Mouse (Mus musculus): ENCODE measurements around the gene Intu. TPM values are rescaled to one million over a fixed set of nuclear protein-coding genes. Genes with fewer than 3 reads are reported as not detected.

Gene Intu
- polyA plus RNA-seq, 1 experiment from 2014 or later, result 0.60 TPM

- H3K36me3 ChIP-seq (replicated peaks; ENCODE audit: insufficient read depth, low read length), result no peaks in the 10 kb centered on the region
- no peak for ATAC-seq
- no peak overlapping the region for H3K4me2 ChIP-seq (ENCODE audit: low read depth, low read length)
- no peak for TF ChIP-seq EP300 (IDR thresholded peaks at IDR 0.05; ENCODE audit: low read depth)
- no peak for TF ChIP-seq CTCF (IDR thresholded peaks at IDR 0.05; ENCODE audit: low read depth)
- WGBS (ENCODE audit: insufficient replicate concordance), result 63% methylated on average over 4 of the region's 4 CpGs
- peaks cover 24% of the 10 kb centered on the region for H3K27me3 ChIP-seq (ENCODE audit: insufficient read depth, low read length)
- H3K27ac ChIP-seq (ENCODE audit: low read depth), result no peak overlapping the region
- no peak for DNase-seq
- H3K4me1 ChIP-seq (ENCODE audit: insufficient read depth), result peaks cover 11% of the 10 kb centered on the region
- no peak overlapping the region for H3K9ac ChIP-seq (replicated peaks)
- H3K4me3 ChIP-seq (ENCODE audit: low read depth, low read length), result no peak overlapping the region
- no peaks in the 10 kb centered on the region for H3K9me3 ChIP-seq (ENCODE audit: low read length)
These were observed 3.1 kb downstream of the Intu start for GRCm38 (mm10) chr3:40534141-40534540.

GRCm38 (mm10) chr3:40540567-40541554 lies 9.8 kb downstream of the Intu start:
- Histone ChIP-seq H3K9ac (replicated peaks) (peak overlapping the region; percentile 70), H3K4me2 (ENCODE audit: low read depth, low read length) (peak overlapping the region; percentile 84), H3K27ac (ENCODE audit: low read depth) (no peak overlapping the region), H3K27me3 (ENCODE audit: insufficient read depth, low read length) (no peaks in the 10 kb centered on the region), H3K9me3 (ENCODE audit: low read length) (no peaks in the 10 kb centered on the region), H3K4me1 (ENCODE audit: insufficient read depth) (peaks cover 3% of the 10 kb centered on the region; the same call in 1 of the 2 replicates), H3K4me3 (ENCODE audit: low read depth, low read length) (peak overlapping the region; percentile 84), H3K36me3 (replicated peaks; ENCODE audit: insufficient read depth, low read length) (no peaks in the 10 kb centered on the region)
- TF ChIP-seq CTCF (IDR thresholded peaks at IDR 0.05; ENCODE audit: low read depth) (0 out of 2 replicates have a peak, but pooled peaks have one; percentile 15), EP300 (IDR thresholded peaks at IDR 0.05; ENCODE audit: low read depth) (no peak)
- ATAC-seq, result peak; percentile 90
- DNase-seq, result peak; percentile 94
- 5% methylated on average over 45 of the region's 45 CpGs for WGBS (ENCODE audit: insufficient replicate concordance)

GRCm38 (mm10) chr3:40546621-40547020 lies 15.5 kb downstream of the Intu start:
- Histone ChIP-seq H3K4me3 (ENCODE audit: low read depth, low read length) (no peak overlapping the region), H3K27me3 (ENCODE audit: insufficient read depth, low read length) (no peaks in the 10 kb centered on the region), H3K9me3 (ENCODE audit: low read length) (no peaks in the 10 kb centered on the region), H3K4me2 (ENCODE audit: low read depth, low read length) (no peak overlapping the region), H3K27ac (ENCODE audit: low read depth) (no peak overlapping the region), H3K9ac (replicated peaks) (no peak overlapping the region), H3K4me1 (ENCODE audit: insufficient read depth) (no peaks in the 10 kb centered on the region), H3K36me3 (replicated peaks; ENCODE audit: insufficient read depth, low read length) (no peaks in the 10 kb centered on the region)
- ATAC-seq, result no peak
- TF ChIP-seq CTCF (IDR thresholded peaks at IDR 0.05; ENCODE audit: low read depth) (no peak), EP300 (IDR thresholded peaks at IDR 0.05; ENCODE audit: low read depth) (no peak)
- DNase-seq, result no peak
- 70% methylated on average over 4 of the region's 4 CpGs for WGBS (ENCODE audit: insufficient replicate concordance)

- ATAC-seq (peak; percentile 58), DNase-seq (no peak)
- Histone ChIP-seq H3K4me1 (ENCODE audit: insufficient read depth) (no peaks in the 10 kb centered on the region), H3K27me3 (ENCODE audit: insufficient read depth, low read length) (no peaks in the 10 kb centered on the region), H3K9me3 (ENCODE audit: low read length) (no peaks in the 10 kb centered on the region), H3K9ac (replicated peaks) (no peak overlapping the region), H3K4me2 (ENCODE audit: low read depth, low read length) (no peak overlapping the region), H3K36me3 (replicated peaks; ENCODE audit: insufficient read depth, low read length) (no peaks in the 10 kb centered on the region), H3K4me3 (ENCODE audit: low read depth, low read length) (no peak overlapping the region), H3K27ac (ENCODE audit: low read depth) (no peak overlapping the region)
- no peak for TF ChIP-seq CTCF (IDR thresholded peaks at IDR 0.05; ENCODE audit: low read depth)
- TF ChIP-seq EP300 (IDR thresholded peaks at IDR 0.05; ENCODE audit: low read depth), result no peak
- 29% methylated on average over 10 of the region's 10 CpGs for WGBS (ENCODE audit: insufficient replicate concordance)
These were observed 121.9 kb downstream of the Intu start for GRCm38 (mm10) chr3:40652941-40653352.

- H3K4me3 ChIP-seq (ENCODE audit: low read depth, low read length), result no peak overlapping the region
- no peak for ATAC-seq
- no peaks in the 10 kb centered on the region for H3K4me1 ChIP-seq (ENCODE audit: insufficient read depth)
- H3K27ac ChIP-seq (ENCODE audit: low read depth), result no peak overlapping the region
- WGBS (ENCODE audit: insufficient replicate concordance), result 85% methylated on average over 16 of the region's 16 CpGs
- no peak overlapping the region for H3K4me2 ChIP-seq (ENCODE audit: low read depth, low read length)
- H3K9ac ChIP-seq (replicated peaks), result no peak overlapping the region
- no peak for TF ChIP-seq CTCF (IDR thresholded peaks at IDR 0.05; ENCODE audit: low read depth)
- TF ChIP-seq EP300 (IDR thresholded peaks at IDR 0.05; ENCODE audit: low read depth), result no peak
- no peak for DNase-seq
- H3K27me3 ChIP-seq (ENCODE audit: insufficient read depth, low read length), result no peaks in the 10 kb centered on the region
- no peaks in the 10 kb centered on the region for H3K36me3 ChIP-seq (replicated peaks; ENCODE audit: insufficient read depth, low read length)
- H3K9me3 ChIP-seq (ENCODE audit: low read length), result no peaks in the 10 kb centered on the region
These were observed 122.5 kb downstream of the Intu start for GRCm38 (mm10) chr3:40653582-40653981.

GRCm38 (mm10) chr3:40654028-40654427 lies 122.9 kb downstream of the Intu start:
- Histone ChIP-seq H3K36me3 (replicated peaks; ENCODE audit: insufficient read depth, low read length) (no peaks in the 10 kb centered on the region), H3K4me2 (ENCODE audit: low read depth, low read length) (no peak overlapping the region), H3K27me3 (ENCODE audit: insufficient read depth, low read length) (no peaks in the 10 kb centered on the region), H3K4me1 (ENCODE audit: insufficient read depth) (no peaks in the 10 kb centered on the region), H3K4me3 (ENCODE audit: low read depth, low read length) (no peak overlapping the region), H3K9ac (replicated peaks) (no peak overlapping the region), H3K9me3 (ENCODE audit: low read length) (no peaks in the 10 kb centered on the region), H3K27ac (ENCODE audit: low read depth) (no peak overlapping the region)
- DNase-seq (no peak), ATAC-seq (no peak)
- WGBS (ENCODE audit: insufficient replicate concordance), result 86% methylated on average over 11 of the region's 11 CpGs
- TF ChIP-seq CTCF (IDR thresholded peaks at IDR 0.05; ENCODE audit: low read depth), result no peak
- no peak for TF ChIP-seq EP300 (IDR thresholded peaks at IDR 0.05; ENCODE audit: low read depth)
